Mouse (Mus musculus): ENCODE data around the gene Samd4b. TPM values are rescaled to one million over a fixed set of nuclear protein-coding genes. Genes with fewer than 3 reads are reported as not detected.

Samd4b gene
- total and polyA plus RNA-seq, 2 experiments from 2014 or later: 19.2 to 56.0 TPM

- H3K4me2 ChIP-seq (ENCODE audit: low read depth, low read length, poor library complexity, severe bottlenecking): peak overlapping the region; percentile 99
- WGBS: under 1% methylated on average over 9 of the region's 9 CpGs
- H3K9me3 ChIP-seq (ENCODE audit: low read length): no peaks in the 10 kb centered on the region
- peak overlapping the region; percentile 51 for H3K27ac ChIP-seq (ENCODE audit: low read depth, low read length)
- no peak overlapping the region for H3K9ac ChIP-seq (replicated peaks; ENCODE audit: low read length, poor library complexity, severe bottlenecking)
- TF ChIP-seq CTCF (IDR thresholded peaks at IDR 0.05): peak; percentile 81
- ATAC-seq (ENCODE audit: low FRiP score): peak; percentile 18
- DNase-seq (ENCODE audit: low spot score): peak; percentile 92
- no peaks in the 10 kb centered on the region for H3K36me3 ChIP-seq (ENCODE audit: insufficient read depth, low read length)
- no peaks in the 10 kb centered on the region for H3K27me3 ChIP-seq (ENCODE audit: insufficient read depth, low read length)
- peak overlapping the region; percentile 77 for H3K4me3 ChIP-seq (ENCODE audit: low read depth, low read length)
- H3K4me1 ChIP-seq (ENCODE audit: insufficient read depth, low read length): peaks cover 18% of the 10 kb centered on the region; the same call in 1 of the 2 replicates
Observed at GRCm38 (mm10) chr7:28373131-28373581, 224.8 kb downstream of the Samd4b start.

GRCm38 (mm10) chr7:28372251-28373108 lies 225.5 kb downstream of the Samd4b start, which contains the start of gene Plekhg2:
Plekhg2 (minus strand) TSS chr7:28372599.
- H3K27me3 ChIP-seq (ENCODE audit: insufficient read depth, low read length): no peaks in the 10 kb centered on the region
- ATAC-seq (ENCODE audit: low FRiP score): peak; percentile 86
- peak within 1 kb of the TSS; percentile 73 for H3K9ac ChIP-seq (replicated peaks; ENCODE audit: low read length, poor library complexity, severe bottlenecking)
- H3K27ac ChIP-seq (ENCODE audit: low read depth, low read length): peak within 1 kb of the TSS; percentile 51
- H3K36me3 ChIP-seq (ENCODE audit: insufficient read depth, low read length): no peaks in the 10 kb centered on the region
- H3K9me3 ChIP-seq (ENCODE audit: low read length): no peaks in the 10 kb centered on the region
- H3K4me2 ChIP-seq (ENCODE audit: low read depth, low read length, poor library complexity, severe bottlenecking): peak within 1 kb of the TSS; percentile 99
- TF ChIP-seq CTCF (IDR thresholded peaks at IDR 0.05): peak; percentile 59
- WGBS: under 1% methylated on average over 58 of the region's 66 CpGs
- H3K4me3 ChIP-seq (ENCODE audit: low read depth, low read length): peak within 1 kb of the TSS; percentile 77
- H3K4me1 ChIP-seq (ENCODE audit: insufficient read depth, low read length): peaks cover 18% of the 10 kb centered on the region; the same call in 1 of the 2 replicates
- DNase-seq (ENCODE audit: low spot score): peak; percentile 97

DNA sequence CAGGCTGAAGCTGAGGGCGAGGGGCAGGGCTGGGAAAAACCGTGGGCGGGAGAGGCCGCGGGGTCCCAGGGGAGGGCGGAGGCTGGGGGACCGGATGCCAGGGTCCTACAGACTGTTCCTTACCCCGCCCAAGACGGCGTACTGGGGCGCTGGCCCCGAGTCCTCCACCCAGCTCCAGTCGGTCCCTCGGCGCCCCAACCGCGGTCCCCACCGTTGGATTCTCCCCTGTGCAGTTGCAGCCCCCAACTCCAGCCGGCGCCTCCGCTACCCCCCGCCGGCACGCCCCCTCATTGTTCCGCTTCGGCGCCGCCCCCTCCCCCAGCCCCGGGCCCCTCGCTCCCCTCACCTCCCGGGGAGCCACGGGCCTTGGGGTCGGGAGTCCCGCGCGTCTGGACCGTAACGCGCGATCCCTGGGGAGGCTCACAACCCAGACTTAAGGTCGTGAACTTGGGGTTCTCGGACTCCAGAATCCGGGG lies 226.4 kb downstream of the Samd4b start:
- no peak for TF ChIP-seq CTCF (IDR thresholded peaks at IDR 0.05)
- Histone ChIP-seq H3K4me2 (ENCODE audit: low read depth, low read length, poor library complexity, severe bottlenecking) (peak overlapping the region; percentile 99), H3K9ac (replicated peaks; ENCODE audit: low read length, poor library complexity, severe bottlenecking) (peak overlapping the region; percentile 73), H3K9me3 (ENCODE audit: low read length) (no peaks in the 10 kb centered on the region), H3K27ac (ENCODE audit: low read depth, low read length) (peak overlapping the region; percentile 51), H3K4me3 (ENCODE audit: low read depth, low read length) (peak overlapping the region; percentile 77), H3K4me1 (ENCODE audit: insufficient read depth, low read length) (peaks cover 18% of the 10 kb centered on the region; the same call in 1 of the 2 replicates), H3K27me3 (ENCODE audit: insufficient read depth, low read length) (no peaks in the 10 kb centered on the region), H3K36me3 (ENCODE audit: insufficient read depth, low read length) (no peaks in the 10 kb centered on the region)
- DNase-seq (ENCODE audit: low spot score) (no peak), ATAC-seq (ENCODE audit: low FRiP score) (no peak)
- under 1% methylated on average over 38 of the region's 43 CpGs for WGBS

DNA sequence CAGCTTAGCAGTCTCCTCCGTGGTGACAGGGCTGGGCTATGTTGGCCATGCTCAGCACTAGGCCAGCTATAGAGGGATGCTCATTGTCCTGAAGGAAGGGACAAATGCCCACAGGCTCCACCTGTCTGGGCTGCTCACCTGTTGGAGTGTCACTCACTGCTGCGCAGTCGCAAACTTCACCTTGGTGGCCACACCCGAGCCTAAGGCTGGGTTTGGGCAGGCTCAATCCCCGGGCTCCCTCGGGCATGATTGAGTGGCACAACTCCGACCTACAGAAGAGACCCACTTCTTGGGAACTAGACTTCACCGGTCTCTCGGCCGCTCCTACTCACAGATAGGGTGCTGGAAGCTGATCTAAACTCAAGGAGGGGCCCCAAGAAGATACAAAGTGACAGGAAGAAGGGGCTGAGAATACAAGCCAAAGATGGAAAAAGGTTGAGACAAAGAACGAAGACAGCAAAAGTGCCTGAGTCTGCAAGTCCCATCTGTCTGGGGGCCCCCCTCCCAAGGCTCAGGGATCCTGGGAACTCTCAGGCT lies 226.9 kb downstream of the Samd4b start:
- no peaks in the 10 kb centered on the region for H3K36me3 ChIP-seq (ENCODE audit: insufficient read depth, low read length)
- H3K27me3 ChIP-seq (ENCODE audit: insufficient read depth, low read length): no peaks in the 10 kb centered on the region
- H3K9me3 ChIP-seq (ENCODE audit: low read length): no peaks in the 10 kb centered on the region
- no peak for TF ChIP-seq CTCF (IDR thresholded peaks at IDR 0.05)
- H3K4me3 ChIP-seq (ENCODE audit: low read depth, low read length): peak overlapping the region; percentile 77
- H3K4me1 ChIP-seq (ENCODE audit: insufficient read depth, low read length): peaks cover 13% of the 10 kb centered on the region; the same call in 1 of the 2 replicates
- DNase-seq (ENCODE audit: low spot score) (no peak), ATAC-seq (ENCODE audit: low FRiP score) (no peak)
- peak overlapping the region; percentile 99 for H3K4me2 ChIP-seq (ENCODE audit: low read depth, low read length, poor library complexity, severe bottlenecking)
- WGBS: 10% methylated on average over 11 of the region's 11 CpGs
- H3K27ac ChIP-seq (ENCODE audit: low read depth, low read length): peak overlapping the region; percentile 51; the same call in 1 of the 2 replicates
- H3K9ac ChIP-seq (replicated peaks; ENCODE audit: low read length, poor library complexity, severe bottlenecking): peak overlapping the region; percentile 73

- Histone ChIP-seq H3K27ac (ENCODE audit: low read depth, low read length) (no peak overlapping the region), H3K9ac (replicated peaks; ENCODE audit: low read length, poor library complexity, severe bottlenecking) (no peak overlapping the region), H3K36me3 (ENCODE audit: insufficient read depth, low read length) (no peaks in the 10 kb centered on the region), H3K9me3 (ENCODE audit: low read length) (no peaks in the 10 kb centered on the region), H3K4me3 (ENCODE audit: low read depth, low read length) (no peak overlapping the region), H3K4me2 (ENCODE audit: low read depth, low read length, poor library complexity, severe bottlenecking) (no peak overlapping the region; the same call in 1 of the 2 replicates), H3K4me1 (ENCODE audit: insufficient read depth, low read length) (peaks cover 10% of the 10 kb centered on the region; the same call in 1 of the 2 replicates), H3K27me3 (ENCODE audit: insufficient read depth, low read length) (no peaks in the 10 kb centered on the region)
- 92% methylated on average over 14 of the region's 14 CpGs for WGBS
- no peak for TF ChIP-seq CTCF (IDR thresholded peaks at IDR 0.05)
- no peak for ATAC-seq (ENCODE audit: low FRiP score)
- DNase-seq (ENCODE audit: low spot score): no peak
Observed at GRCm38 (mm10) chr7:28370051-28370450, 227.9 kb downstream of the Samd4b start.

All from midbrain, postnatal 0 days (tissue).